Mouse (Mus musculus) left cerebral cortex, postnatal 4 days (tissue): ENCODE data around the gene Acot4. TPM values are rescaled to one million over a fixed set of nuclear protein-coding genes. Genes with fewer than 3 reads are reported as not detected.
"Not testable (repeated sequence)": the region's sequence is repeated elsewhere in the genome, so short reads cannot be mapped to it uniquely, and the experiment has no call there.

Source experiments
- DNase-seq: peaks from one replicate; pipeline ENCODE4 v3.0.0-alpha.2; 2022
- intact Hi-C: fragments of 180-260 bp; cut with DNase I; formaldehyde crosslinking; loops from one replicate; pipeline ENCODE4 v1.15.1; 2025
- total RNA-seq, 2 experiments: library from RNA; stranded (reverse); gene quantifications; 2 replicates each; pipeline ENCODE4 v1.2.3; 2021

Acot4 gene
- total RNA-seq, 2 experiments from 2014 or later: 1.8 to 2.0 TPM

- intact Hi-C loops: not testable (repeated sequence)
- DNase-seq: peak; percentile 23
Observed at GRCm38 (mm10) chr12:84069582-84069981, 31.4 kb downstream of the Acot4 start.

GRCm38 (mm10) chr12:84071696-84072095 lies 33.5 kb downstream of the Acot4 start:
- intact Hi-C loops: no loop called here
- no peak for DNase-seq

- DNase-seq: no peak
- intact Hi-C loops: no loop called here
Observed at GRCm38 (mm10) chr12:84077371-84077990, 39.3 kb downstream of the Acot4 start.

- intact Hi-C loops: no loop called here
- no peak for DNase-seq
Observed at GRCm38 (mm10) chr12:84083842-84084241, 45.7 kb downstream of the Acot4 start.

- intact Hi-C loops: no loop called here
Observed at GRCm38 (mm10) chr12:84084581-84084980, 46.4 kb downstream of the Acot4 start.

GRCm38 (mm10) chr12:84094666-84095065 lies 56.5 kb downstream of the Acot4 start:
- DNase-seq, intact Hi-C loops: not testable (repeated sequence)

More at GRCm38 (mm10) chr12:84084581-84084980, 46.4 kb downstream of the Acot4 start:
- no peak for DNase-seq

Other genes with a start within 250 kb of the Acot4 start
- 10 to 100 TPM; 16.5 to 17.8 TPM for gene Numb, start 116.4 kb upstream of the Acot4 start, total RNA-seq
- 10 to 100 TPM; 16.2 to 17.1 TPM for gene Riox1, start 87.8 kb upstream of the Acot4 start, total RNA-seq
- under 1 TPM in 1 of 2 experiments, not detected in 1; 0.14 TPM for gene Heatr4, start 53.5 kb upstream of the Acot4 start, total RNA-seq
- 1 to 10 TPM; 6.6 to 6.9 TPM for gene Acot2, start 50.5 kb upstream of the Acot4 start, total RNA-seq
- gene Acot1, start 28.9 kb upstream of the Acot4 start, total RNA-seq: 10 to 100 TPM; 51.5 to 51.9 TPM
- not detected for gene Gm49366, start 556 bp downstream of the Acot4 start, total RNA-seq
- gene Acot3, start 13.8 kb downstream of the Acot4 start, total RNA-seq: under 1 TPM; 0.28 to 0.99 TPM
- gene Acot5, start 30.9 kb downstream of the Acot4 start, total RNA-seq: under 1 TPM; 0.44 to 0.52 TPM
- 1 to 10 TPM; 3.1 to 3.5 TPM for gene Acot6, start 62.3 kb downstream of the Acot4 start, total RNA-seq
- gene Dnal1, start 76.0 kb downstream of the Acot4 start, total RNA-seq: 10 to 100 TPM; 61.8 to 73.1 TPM
- gene Pnma1, start 110.1 kb downstream of the Acot4 start, total RNA-seq: 10 to 100 TPM; 11.0 to 11.1 TPM
- gene Elmsan1, start 180.5 kb downstream of the Acot4 start, total RNA-seq: 10 to 100 TPM; 12.9 to 14.9 TPM
- gene Ptgr2, start 246.9 kb downstream of the Acot4 start, total RNA-seq: 10 to 100 TPM; 19.1 to 20.5 TPM